Mouse (Mus musculus): ENCODE measurements around the gene Tcstv3. TPM values are rescaled to one million over a fixed set of nuclear protein-coding genes. Genes with fewer than 3 reads are reported as not detected.

Gene Tcstv3
- polyA plus RNA-seq, 1 experiment from 2014 or later = not detected

Other genes with a start within 250 kb of the Tcstv3 start
- gene Gm20767, start 176.6 kb upstream of the Tcstv3 start, polyA plus RNA-seq (2015; fragmentation: Nextera tagmentation; extraction: Ambion mirVana) = not detected in 2 replicates
- gene Gm21818, start 144.4 kb upstream of the Tcstv3 start, polyA plus RNA-seq (2015; fragmentation: Nextera tagmentation; extraction: Ambion mirVana) = not detected in 2 replicates
- gene Gm21762, start 100.9 kb upstream of the Tcstv3 start, polyA plus RNA-seq (2015; fragmentation: Nextera tagmentation; extraction: Ambion mirVana) = not detected in 2 replicates
- gene Gm21731, start 77.8 kb upstream of the Tcstv3 start, polyA plus RNA-seq (2015; fragmentation: Nextera tagmentation; extraction: Ambion mirVana) = not detected in 2 replicates
- gene AF067061, start 53.8 kb upstream of the Tcstv3 start, polyA plus RNA-seq (2015; fragmentation: Nextera tagmentation; extraction: Ambion mirVana) = not detected in 2 replicates
- 0.51 and 0.56 TPM in 2 replicates for gene BC147527, start 16.5 kb upstream of the Tcstv3 start, polyA plus RNA-seq (2015; fragmentation: Nextera tagmentation; extraction: Ambion mirVana)